Mouse (Mus musculus) urinary bladder, postnatal 4 days (tissue): ENCODE data around the gene Ppp1r37.
A peak's percentile ranks its signal among the peaks of the same experiment; 100 is the strongest.

Source experiments
- DNase-seq, 2 experiments: peaks; one replicate each; pipeline ENCODE4 v3.0.0; 2021 to 2022; ENCODE audit warnings: low spot score in 2 of 2

Ppp1r37 gene

GRCm38 (mm10) chr7:19503481-19504068 lies 59.3 kb downstream of the Ppp1r37 start:
- DNase-seq, result no peak

- DNase-seq, result no peak
These were observed 61.2 kb downstream of the Ppp1r37 start for GRCm38 (mm10) chr7:19501658-19502057.

- DNase-seq, result no peak
These were observed 62.2 kb downstream of the Ppp1r37 start for GRCm38 (mm10) chr7:19500420-19501363.

GRCm38 (mm10) chr7:19498326-19498725 lies 64.5 kb downstream of the Ppp1r37 start:
- no peak for DNase-seq

GRCm38 (mm10) chr7:19496214-19496555 lies 66.7 kb downstream of the Ppp1r37 start:
- DNase-seq, result no peak

- DNase-seq, result peak in 1 of 2 experiments; percentile 79
These were observed 67.2 kb downstream of the Ppp1r37 start for GRCm38 (mm10) chr7:19495521-19496213.

GRCm38 (mm10) chr7:19494751-19495474 lies 68.0 kb downstream of the Ppp1r37 start:
- DNase-seq, result no peak

GRCm38 (mm10) chr7:19491731-19492130 lies 71.1 kb downstream of the Ppp1r37 start:
- DNase-seq, result no peak

GRCm38 (mm10) chr7:19489525-19489924 lies 73.4 kb downstream of the Ppp1r37 start:
- DNase-seq, result no peak

- no peak for DNase-seq
These were observed 76.3 kb downstream of the Ppp1r37 start for GRCm38 (mm10) chr7:19486549-19486948.

GRCm38 (mm10) chr7:19485488-19485887 lies 77.4 kb downstream of the Ppp1r37 start:
- DNase-seq, result no peak

- DNase-seq, result no peak
These were observed 79.6 kb downstream of the Ppp1r37 start for GRCm38 (mm10) chr7:19483281-19483680.
